Mouse (Mus musculus): ENCODE measurements at regions not wholly inside any gene's neighbourhood (a gene's known extent, or its start where the extent isn't known, plus 50 kb on each side); places are given as distances from the start of the nearest gene placed in this dataset.

DNA sequence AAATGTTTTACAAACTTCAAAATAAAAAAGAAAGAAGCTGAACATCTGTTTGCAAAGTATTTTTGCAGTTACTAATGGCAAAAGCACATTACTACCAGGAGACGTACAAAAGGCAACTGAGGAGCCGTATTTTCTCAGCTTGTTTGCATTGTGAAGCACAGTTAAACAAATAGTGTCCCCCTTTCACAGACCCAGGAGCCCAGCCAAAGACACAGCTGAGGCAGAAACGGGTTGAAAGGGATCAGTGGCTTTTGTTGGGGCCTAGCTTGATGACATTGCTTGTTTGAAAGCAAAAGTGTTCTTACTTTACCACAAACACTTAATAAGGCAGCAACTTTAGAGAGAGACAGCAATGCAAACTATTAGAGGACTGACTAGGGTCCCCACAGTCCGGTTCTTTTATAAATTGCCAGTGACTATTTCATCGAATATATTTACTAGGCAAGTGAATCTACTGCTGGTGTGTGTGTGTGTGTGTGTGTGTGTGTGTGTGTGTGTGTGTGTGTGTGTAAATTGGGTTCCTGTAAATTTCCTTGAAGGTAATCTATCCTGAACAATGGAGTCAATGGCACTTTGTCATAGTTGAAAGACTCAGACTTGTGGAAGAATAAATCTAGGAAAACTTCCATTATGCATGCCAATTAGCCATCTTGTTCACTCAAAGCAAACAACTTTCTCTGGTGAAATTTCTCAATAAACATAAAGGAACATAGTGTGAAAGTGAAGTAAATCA is 57.8 kb upstream of the Epha7 start:
- Histone ChIP-seq H3K27ac (ENCODE audit: insufficient read depth, low read depth, low read length) (no peak overlapping the region), H3K4me1 (ENCODE audit: control insufficient read depth, insufficient read depth, low read length) (no peaks in the 10 kb centered on the region), H3K4me3 (ENCODE audit: insufficient read depth, low read depth, low read length) (no peak overlapping the region), H3K36me3 (ENCODE audit: control insufficient read depth, insufficient read depth, low read length) (no peaks in the 10 kb centered on the region), H3K27me3 (replicated peaks; ENCODE audit: control insufficient read depth, insufficient read depth, low read length) (no peaks in the 10 kb centered on the region)
- TF ChIP-seq POLR2A (IDR thresholded peaks at IDR 0.05; ENCODE audit: low read depth, low read length): no peak
- no peak for TF ChIP-seq CTCF (conservative IDR thresholded peaks at IDR 0.05; ENCODE audit: insufficient read depth, insufficient read length, low read depth, low read length)
- no peak for DNase-seq
- 60% methylated on average over 5 of the region's 5 CpGs for WGBS

- Histone ChIP-seq H3K27ac (ENCODE audit: insufficient read depth, low read depth, low read length) (no peak overlapping the region), H3K4me1 (ENCODE audit: control insufficient read depth, insufficient read depth, low read length) (no peaks in the 10 kb centered on the region), H3K36me3 (ENCODE audit: control insufficient read depth, insufficient read depth, low read length) (no peaks in the 10 kb centered on the region), H3K27me3 (replicated peaks; ENCODE audit: control insufficient read depth, insufficient read depth, low read length) (no peaks in the 10 kb centered on the region), H3K4me3 (ENCODE audit: insufficient read depth, low read depth, low read length) (no peak overlapping the region)
- no peak for TF ChIP-seq CTCF (conservative IDR thresholded peaks at IDR 0.05; ENCODE audit: insufficient read depth, insufficient read length, low read depth, low read length)
- no peak for TF ChIP-seq POLR2A (IDR thresholded peaks at IDR 0.05; ENCODE audit: low read depth, low read length)
- DNase-seq: peak; percentile 61
- 41% methylated on average over 2 of the region's 2 CpGs for WGBS
These were observed 50.6 kb upstream of the Epha7 start for GRCm38 (mm10) chr4:28762378-28762777.

All from kidney, adult 2 months (tissue).